Mouse (Mus musculus) intestine, embryonic 14.5 days (tissue): ENCODE results near the gene Gm5134. TPM values are rescaled to one million over a fixed set of nuclear protein-coding genes. Genes with fewer than 3 reads are reported as not detected.

ENCODE experiments used
- ATAC-seq: fragments of 200-750 bp; cut with Nextera tagmentation; replicated peaks from 2 replicates; pipeline ENCODE4 v1.8.0; 2017; ENCODE audit warnings: low read depth, moderate number of reproducible peaks, moderate TSS enrichment, moderate library complexity; ENCODE audit not compliant: low FRiP score, low TSS enrichment
- DNase-seq: peaks from one replicate; pipeline ENCODE4 v3.0.0-alpha.2; 2018; ENCODE audit warnings: low spot score
- H3K27ac ChIP-seq: fragments of 300-500 bp; sonication (generic); 2 replicates; pipeline ENCODE4 v1.5.1; 2014; ENCODE audit warnings: low read depth, mild to moderate bottlenecking, control low read depth
- H3K27me3 ChIP-seq: fragments of 300-500 bp; sonication (generic); replicated peaks from 2 replicates; pipeline ENCODE4 v1.6.1; 2014; ENCODE audit warnings: low read length, control low read depth; ENCODE audit not compliant: control insufficient read depth, insufficient read depth
- H3K36me3 ChIP-seq: fragments of 300-500 bp; sonication (generic); 2 replicates; pipeline ENCODE4 v1.6.1; 2014; ENCODE audit warnings: low read length, control low read depth; ENCODE audit not compliant: control insufficient read depth, insufficient read depth
- H3K4me1 ChIP-seq: fragments of 300-500 bp; sonication (generic); replicated peaks from 2 replicates; pipeline ENCODE4 v1.6.1; 2014; ENCODE audit warnings: low read length, control low read depth, mixed read lengths; ENCODE audit not compliant: control insufficient read depth, insufficient read depth
- H3K4me2 ChIP-seq: fragments of 300-500 bp; sonication (generic); 2 replicates; pipeline ENCODE4 v1.6.1; 2014; ENCODE audit warnings: low read length
- H3K4me3 ChIP-seq: fragments of 300-500 bp; sonication (generic); 2 replicates; pipeline ENCODE4 v1.5.1; 2014; ENCODE audit warnings: low read depth, low read length, control low read depth, mixed read lengths
- H3K9ac ChIP-seq: fragments of 300-500 bp; sonication (generic); 2 replicates; pipeline ENCODE4 v1.6.1; 2014; ENCODE audit warnings: mild to moderate bottlenecking, low read length
- H3K9me3 ChIP-seq: fragments of 300-500 bp; sonication (generic); 2 replicates; pipeline ENCODE4 v1.6.1; 2016; ENCODE audit warnings: low read length, control low read depth; ENCODE audit not compliant: control insufficient read depth
- WGBS: fragments of 180-500 bp; shearing (Covaris S2); extraction: QIAGEN DNeasy Blood & Tissue Kit; methylation state at CpG from one replicate; pipeline ENCODE4 v1.1.7; 2014; 5-methylcytosine and 5-hydroxymethylcytosine counted together
- polyA plus RNA-seq: library from polyadenylated mRNA; unstranded; fragments of >200 nt; fragmentation: Nextera tagmentation; extraction: Ambion mirVana; gene quantifications from 2 replicates; pipeline ENCODE4 v1.2.1, GENCODE M21; 2014

Gm5134 gene
- polyA plus RNA-seq, result not detected in 2 replicates

- no peak within 1 kb of the TSS for H3K27ac ChIP-seq
- H3K27me3 ChIP-seq, result no peaks in the 10 kb centered on the region
- no peak for ATAC-seq
- peak within 1 kb of the TSS; percentile 11; the same call in 1 of the 2 replicates for H3K4me3 ChIP-seq
- no peak within 1 kb of the TSS for H3K9ac ChIP-seq
- 0 out of 2 replicates have a peak, but pooled peaks cover 5% of the 10 kb centered on the region for H3K4me1 ChIP-seq
- 32% methylated on average over 20 of the region's 20 CpGs for WGBS
- no peaks in the 10 kb centered on the region for H3K36me3 ChIP-seq
- H3K9me3 ChIP-seq, result no peaks in the 10 kb centered on the region
- H3K4me2 ChIP-seq, result peak within 1 kb of the TSS; percentile 43
- no peak for DNase-seq
Observed at GRCm38 (mm10) chr10:75954381-75954811, at the start of gene Gm5134. Gene Gm5134, plus strand, starts transcription at chr10:75954514.

GRCm38 (mm10) chr10:75906882-75907281 is 47.4 kb upstream of the Gm5134 start:
- H3K4me1 ChIP-seq, result no peaks in the 10 kb centered on the region
- 91% methylated on average over 4 of the region's 4 CpGs for WGBS
- H3K9ac ChIP-seq, result no peak overlapping the region
- ATAC-seq (no peak), DNase-seq (no peak)
- no peak overlapping the region for H3K27ac ChIP-seq
- no peaks in the 10 kb centered on the region for H3K9me3 ChIP-seq
- H3K4me2 ChIP-seq, result no peak overlapping the region
- H3K4me3 ChIP-seq, result no peak overlapping the region
- H3K36me3 ChIP-seq, result peaks cover 95% of the 10 kb centered on the region
- no peaks in the 10 kb centered on the region for H3K27me3 ChIP-seq

- no peak overlapping the region for H3K27ac ChIP-seq
- peaks cover 82% of the 10 kb centered on the region for H3K36me3 ChIP-seq
- DNase-seq, result no peak
- no peak for ATAC-seq
- WGBS, result 85% methylated on average over 2 of the region's 2 CpGs
- no peaks in the 10 kb centered on the region for H3K9me3 ChIP-seq
- H3K4me3 ChIP-seq, result no peak overlapping the region
- no peak overlapping the region for H3K9ac ChIP-seq
- no peaks in the 10 kb centered on the region for H3K4me1 ChIP-seq
- H3K4me2 ChIP-seq, result no peak overlapping the region
- no peaks in the 10 kb centered on the region for H3K27me3 ChIP-seq
Observed at GRCm38 (mm10) chr10:75910698-75911097, 43.6 kb upstream of the Gm5134 start.

- H3K4me1 ChIP-seq, result 0 out of 2 replicates have a peak, but pooled peaks cover under 1% of the 10 kb centered on the region
- no peak overlapping the region for H3K4me2 ChIP-seq
- H3K9me3 ChIP-seq, result no peaks in the 10 kb centered on the region
- DNase-seq, result no peak
- ATAC-seq, result no peak
- H3K4me3 ChIP-seq, result no peak overlapping the region
- H3K27me3 ChIP-seq, result no peaks in the 10 kb centered on the region
- 70% methylated on average over 6 of the region's 6 CpGs for WGBS
- H3K27ac ChIP-seq, result no peak overlapping the region
- H3K36me3 ChIP-seq, result peaks cover 79% of the 10 kb centered on the region
- H3K9ac ChIP-seq, result no peak overlapping the region
Observed at GRCm38 (mm10) chr10:75913013-75913589, 41.2 kb upstream of the Gm5134 start.

GRCm38 (mm10) chr10:75915557-75915956 is 38.8 kb upstream of the Gm5134 start:
- Histone ChIP-seq H3K9me3 (no peaks in the 10 kb centered on the region), H3K27ac (no peak overlapping the region), H3K4me1 (peaks cover 20% of the 10 kb centered on the region), H3K36me3 (peaks cover 69% of the 10 kb centered on the region), H3K4me3 (no peak overlapping the region), H3K9ac (no peak overlapping the region), H3K4me2 (no peak overlapping the region), H3K27me3 (no peaks in the 10 kb centered on the region)
- DNase-seq (no peak), ATAC-seq (no peak)
- 58% methylated on average over 7 of the region's 7 CpGs for WGBS

- peaks cover 57% of the 10 kb centered on the region for H3K36me3 ChIP-seq
Observed at GRCm38 (mm10) chr10:75916840-75917239, 37.5 kb upstream of the Gm5134 start.

GRCm38 (mm10) chr10:75919026-75919425 is 35.3 kb upstream of the Gm5134 start:
- Histone ChIP-seq H3K36me3 (peaks cover 39% of the 10 kb centered on the region), H3K9ac (no peak overlapping the region), H3K27ac (no peak overlapping the region), H3K27me3 (no peaks in the 10 kb centered on the region), H3K4me1 (peaks cover 28% of the 10 kb centered on the region), H3K4me2 (no peak overlapping the region), H3K4me3 (no peak overlapping the region), H3K9me3 (no peaks in the 10 kb centered on the region)
- ATAC-seq (no peak), DNase-seq (no peak)
- 82% methylated on average over 5 of the region's 5 CpGs for WGBS

More at GRCm38 (mm10) chr10:75916840-75917239, 37.5 kb upstream of the Gm5134 start:
- Histone ChIP-seq H3K4me1 (peaks cover 22% of the 10 kb centered on the region), H3K27ac (no peak overlapping the region), H3K4me3 (no peak overlapping the region), H3K4me2 (no peak overlapping the region), H3K27me3 (no peaks in the 10 kb centered on the region), H3K9me3 (no peaks in the 10 kb centered on the region), H3K9ac (no peak overlapping the region)
- no peak for DNase-seq
- 84% methylated on average over 8 of the region's 8 CpGs for WGBS
- ATAC-seq, result no peak

- no peaks in the 10 kb centered on the region for H3K9me3 ChIP-seq
- H3K4me2 ChIP-seq, result peak within 1 kb of the TSS; percentile 89
- H3K36me3 ChIP-seq, result peaks cover 44% of the 10 kb centered on the region
- H3K4me1 ChIP-seq, result peaks cover 28% of the 10 kb centered on the region
- peak; percentile 91 for ATAC-seq
- peak within 1 kb of the TSS; percentile 95 for H3K27ac ChIP-seq
- peak within 1 kb of the TSS; percentile 94 for H3K9ac ChIP-seq
- WGBS, result under 1% methylated on average over 76 of the region's 76 CpGs
- peak within 1 kb of the TSS; percentile 97 for H3K4me3 ChIP-seq
- DNase-seq, result peak; percentile 97
- no peaks in the 10 kb centered on the region for H3K27me3 ChIP-seq
Observed at GRCm38 (mm10) chr10:75921026-75921725, 33.1 kb upstream of the Gm5134 start, which contains the start of gene Smarcb1. Gene Smarcb1, minus strand, starts transcription at chr10:75921617.
